Mouse (Mus musculus) C2C12 (cell line): Measurements from ENCODE around the gene Ptpn21. TPM values are rescaled to one million over a fixed set of nuclear protein-coding genes. Genes with fewer than 3 reads are reported as not detected.

Source experiments
- H3K27me3 ChIP-seq: one replicate; pipeline ENCODE4 v1.6.1; 2011; ENCODE audit not compliant: control insufficient read depth, insufficient read depth, insufficient read length
- H3K36me3 ChIP-seq: one replicate; pipeline ENCODE4 v1.6.1; 2011; ENCODE audit not compliant: control insufficient read depth, insufficient read depth
- H3K4me3 ChIP-seq: one replicate; pipeline ENCODE4 v1.5.1; 2011; ENCODE audit warnings: mild to moderate bottlenecking, control low read depth; ENCODE audit not compliant: poor library complexity, insufficient read depth, severe bottlenecking
- H3K79me2 ChIP-seq: one replicate; pipeline ENCODE4 v1.6.1; 2011; ENCODE audit not compliant: control insufficient read depth, insufficient read depth
- H3K79me3 ChIP-seq: one replicate; pipeline ENCODE4 v1.6.1; 2011; ENCODE audit warnings: low read depth, control low read depth
- H3ac ChIP-seq: one replicate; pipeline ENCODE3; 2011; ENCODE audit warnings: low read depth; ENCODE audit not compliant: control insufficient read depth, insufficient read length
- CEBPB ChIP-seq: IDR thresholded peaks from one replicate; pipeline ENCODE4 v1.6.1; 2011; ENCODE audit warnings: low read depth, mild to moderate bottlenecking, control low read depth, moderate library complexity
- CTCF ChIP-seq: IDR thresholded peaks from one replicate; pipeline ENCODE4 v1.5.1; 2011; ENCODE audit not compliant: control insufficient read depth, insufficient read depth, insufficient read length
- FOSL1 ChIP-seq: IDR thresholded peaks from one replicate; pipeline ENCODE4 v1.8.0; 2011; ENCODE audit warnings: mild to moderate bottlenecking, low read length; ENCODE audit not compliant: poor library complexity, insufficient read depth, severe bottlenecking
- MAX ChIP-seq: IDR thresholded peaks from one replicate; pipeline ENCODE4 v1.6.1; 2011; ENCODE audit warnings: mild to moderate bottlenecking, control low read depth
- MYOD1 ChIP-seq: IDR thresholded peaks from one replicate; pipeline ENCODE4 v1.6.1; 2011; ENCODE audit warnings: low read depth; ENCODE audit not compliant: control insufficient read depth, insufficient read length
- MYOG ChIP-seq: IDR thresholded peaks from one replicate; pipeline ENCODE4 v1.6.1; 2011; ENCODE audit not compliant: control insufficient read depth, insufficient read length; ENCODE audit errors: extremely low read depth
- USF1 ChIP-seq: IDR thresholded peaks from one replicate; pipeline ENCODE4 v1.6.1; 2011; ENCODE audit warnings: low read depth, mild to moderate bottlenecking, control low read depth, moderate library complexity
- polyA plus RNA-seq: library from polyadenylated mRNA; unstranded; fragments of >200 nt; fragmentation: generic; extraction: Trizol; gene quantifications from one replicate; pipeline ENCODE4 v1.2.1, GENCODE M21; 2012; ENCODE audit warnings: missing spikeins

The Ptpn21 gene
- polyA plus RNA-seq, 1 experiment: 19.9 TPM

DNA sequence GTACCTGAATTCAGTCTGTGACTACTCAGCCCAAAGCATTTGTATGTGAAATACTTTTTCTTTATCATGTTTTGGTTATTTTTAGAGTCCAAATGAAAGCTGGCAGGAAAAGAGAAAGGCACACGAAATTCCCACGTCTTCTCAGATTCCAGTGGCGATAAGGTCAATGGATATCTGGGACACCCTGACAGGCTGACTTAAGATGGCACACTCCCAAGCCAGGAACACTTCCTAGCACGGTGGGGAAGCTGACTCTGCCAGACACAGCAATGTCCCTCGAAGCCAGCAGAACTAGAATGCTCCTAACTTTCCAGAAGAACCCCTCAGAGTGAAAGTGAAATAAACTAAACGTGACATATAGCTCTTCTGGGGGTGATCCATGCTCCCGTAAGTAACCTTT is 10.0 kb downstream of the Ptpn21 start:
- Histone ChIP-seq H3K79me2 (peaks cover 100% of the 10 kb centered on the region), H3K36me3 (peaks cover 25% of the 10 kb centered on the region), H3K4me3 (no peak overlapping the region), H3K27me3 (no peaks in the 10 kb centered on the region), H3K79me3 (peaks cover 70% of the 10 kb centered on the region), H3ac (no peak overlapping the region)
- TF ChIP-seq CTCF (no peak), MYOD1 (no peak), USF1 (no peak)

DNA sequence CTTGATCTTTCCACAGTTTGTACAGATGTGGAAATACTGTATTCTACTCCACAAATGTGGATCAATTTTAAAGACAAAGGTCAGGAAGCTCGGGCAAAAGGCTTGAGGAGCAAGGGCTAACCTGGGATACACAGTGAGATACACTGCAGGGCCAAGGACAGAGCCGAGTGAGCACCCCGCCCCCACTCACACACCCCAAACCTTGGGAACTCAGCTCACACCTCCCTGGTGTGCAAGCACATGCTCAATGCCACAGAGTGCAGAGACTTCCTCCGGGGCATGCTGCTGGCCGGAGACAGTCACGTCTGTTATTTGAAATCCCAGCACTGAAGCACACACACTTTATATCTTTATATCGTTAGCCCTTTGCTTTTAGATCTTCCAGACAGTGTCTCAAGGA is 11.1 kb downstream of the Ptpn21 start:
- H3K79me2 ChIP-seq: peaks cover 100% of the 10 kb centered on the region
- H3ac ChIP-seq: no peak overlapping the region
- peaks cover 22% of the 10 kb centered on the region for H3K36me3 ChIP-seq
- H3K4me3 ChIP-seq: no peak overlapping the region
- TF ChIP-seq CTCF (no peak), MAX (no peak), CEBPB (no peak), FOSL1 (no peak), MYOD1 (no peak), MYOG (no peak), USF1 (no peak)
- peaks cover 78% of the 10 kb centered on the region for H3K79me3 ChIP-seq
- H3K27me3 ChIP-seq: no peaks in the 10 kb centered on the region

DNA sequence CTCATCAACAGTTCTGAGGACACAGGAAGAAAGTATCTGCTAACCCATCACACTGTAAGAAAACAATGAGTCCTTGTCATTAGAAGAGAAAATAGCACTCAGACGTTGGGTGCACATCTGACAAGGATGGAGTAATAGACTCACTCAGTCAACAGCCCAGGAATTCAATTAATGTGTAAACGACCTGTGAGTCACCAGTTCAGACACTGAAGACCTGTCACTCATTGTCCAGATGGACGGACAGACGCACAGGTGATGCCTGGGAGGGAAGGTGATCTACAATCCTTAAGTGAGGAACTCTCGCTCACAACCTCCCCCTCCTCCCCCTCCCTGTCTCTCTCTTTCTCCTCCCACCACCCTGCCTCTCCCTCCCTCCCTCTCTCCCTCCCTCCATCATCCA is 12.2 kb downstream of the Ptpn21 start:
- peaks cover 100% of the 10 kb centered on the region for H3K79me2 ChIP-seq
- H3K4me3 ChIP-seq: no peak overlapping the region
- no peak for TF ChIP-seq MAX
- no peak for TF ChIP-seq FOSL1
- TF ChIP-seq CTCF: no peak
- TF ChIP-seq CEBPB: no peak
- no peak for TF ChIP-seq MYOG
- no peak for TF ChIP-seq MYOD1
- peaks cover 14% of the 10 kb centered on the region for H3K36me3 ChIP-seq
- H3ac ChIP-seq: no peak overlapping the region
- no peaks in the 10 kb centered on the region for H3K27me3 ChIP-seq
- peaks cover 75% of the 10 kb centered on the region for H3K79me3 ChIP-seq

DNA sequence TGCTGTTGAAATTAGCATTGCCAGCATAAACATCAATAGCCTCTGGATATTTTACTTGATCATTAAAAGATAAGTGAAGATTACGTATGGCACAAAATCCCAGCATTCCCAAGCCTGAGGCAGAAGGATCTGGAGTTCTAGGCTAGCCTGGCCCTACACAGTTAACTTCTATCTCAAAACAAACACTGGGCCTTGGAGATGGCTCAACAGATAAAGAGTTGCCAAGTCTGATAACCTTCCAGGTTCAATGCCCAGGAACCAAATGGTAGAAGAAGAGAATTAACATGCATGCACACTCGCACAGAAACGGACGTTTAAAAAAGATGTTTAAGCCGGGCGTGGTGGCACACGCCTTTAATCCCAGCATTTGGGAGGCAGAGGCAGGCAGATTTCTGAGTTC is 13.0 kb downstream of the Ptpn21 start:
- Histone ChIP-seq H3K4me3 (no peak overlapping the region), H3ac (no peak overlapping the region), H3K36me3 (peaks cover 8% of the 10 kb centered on the region), H3K79me2 (peaks cover 100% of the 10 kb centered on the region), H3K27me3 (no peaks in the 10 kb centered on the region), H3K79me3 (peaks cover 77% of the 10 kb centered on the region)
- TF ChIP-seq MYOG (no peak), FOSL1 (no peak)

DNA sequence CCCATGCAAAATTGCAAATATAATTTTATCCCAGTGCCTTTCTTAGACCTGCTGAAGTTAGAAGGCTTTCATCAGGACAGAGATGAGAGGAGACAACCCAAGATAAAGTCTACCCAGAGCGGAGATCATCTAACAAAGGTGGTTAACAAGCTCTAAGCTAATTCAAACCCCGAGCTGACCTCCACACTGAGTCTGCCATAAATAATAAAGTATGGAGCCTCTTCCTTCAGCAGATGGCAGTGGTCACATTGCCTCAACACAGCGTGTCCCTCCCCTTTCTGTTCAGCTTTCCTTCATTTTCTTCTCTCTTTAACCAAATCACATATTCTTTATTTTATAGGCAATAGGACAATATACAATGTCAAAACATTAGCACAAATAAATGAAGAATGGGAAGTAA is 16.2 kb downstream of the Ptpn21 start:
- peaks cover 78% of the 10 kb centered on the region for H3K79me3 ChIP-seq
- H3K36me3 ChIP-seq: no peaks in the 10 kb centered on the region
- H3K4me3 ChIP-seq: no peak overlapping the region
- H3ac ChIP-seq: no peak overlapping the region
- H3K27me3 ChIP-seq: no peaks in the 10 kb centered on the region
- peaks cover 100% of the 10 kb centered on the region for H3K79me2 ChIP-seq
- TF ChIP-seq USF1 (no peak), MYOD1 (no peak), CEBPB (no peak), CTCF (no peak), FOSL1 (no peak), MYOG (no peak), MAX (no peak)

DNA sequence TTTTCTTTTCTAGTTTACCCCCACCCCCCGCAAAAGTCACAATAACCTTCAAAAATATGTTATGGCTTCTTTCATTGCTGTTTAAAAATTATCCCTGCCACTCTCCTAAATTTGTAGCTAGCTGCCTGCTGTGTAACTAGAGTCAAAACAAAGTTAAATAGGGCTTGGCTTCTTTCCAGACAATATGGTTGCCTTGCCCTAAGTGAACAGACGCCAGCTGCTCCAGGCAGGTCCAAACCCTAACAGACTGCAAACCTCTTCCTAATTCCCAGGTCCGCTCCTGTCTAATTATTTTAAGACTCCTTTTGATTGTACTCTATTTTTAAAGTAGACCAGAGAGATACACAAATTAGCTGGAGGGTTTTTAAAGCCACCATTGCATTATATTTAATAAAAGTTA is 16.6 kb downstream of the Ptpn21 start:
- peaks cover 100% of the 10 kb centered on the region for H3K79me2 ChIP-seq
- H3K27me3 ChIP-seq: no peaks in the 10 kb centered on the region
- H3ac ChIP-seq: no peak overlapping the region
- H3K36me3 ChIP-seq: no peaks in the 10 kb centered on the region
- TF ChIP-seq MYOD1: no peak
- TF ChIP-seq MAX: no peak
- no peak for TF ChIP-seq FOSL1
- TF ChIP-seq CTCF: no peak
- TF ChIP-seq CEBPB: no peak
- TF ChIP-seq USF1: no peak
- TF ChIP-seq MYOG: no peak
- peaks cover 76% of the 10 kb centered on the region for H3K79me3 ChIP-seq
- no peak overlapping the region for H3K4me3 ChIP-seq

- Histone ChIP-seq H3K4me3 (no peak overlapping the region), H3K27me3 (no peaks in the 10 kb centered on the region), H3K79me3 (peaks cover 43% of the 10 kb centered on the region), H3ac (no peak overlapping the region), H3K36me3 (peaks cover 10% of the 10 kb centered on the region), H3K79me2 (peaks cover 83% of the 10 kb centered on the region)
- TF ChIP-seq FOSL1 (no peak), MYOG (no peak), CEBPB (no peak), USF1 (no peak), MYOD1 (no peak), MAX (no peak), CTCF (no peak)
Observed at GRCm38 (mm10) chr12:98716142-98716541, 21.1 kb downstream of the Ptpn21 start.
